Mouse (Mus musculus) layer of hippocampus, adult 8-10 months (tissue): Measurements from ENCODE around the gene Asic2. TPM values are rescaled to one million over a fixed set of nuclear protein-coding genes. Genes with fewer than 3 reads are reported as not detected.

Experiments
- DNase-seq, 2 experiments: peaks; one replicate each; pipeline ENCODE4 v3.0.0; 2022; ENCODE audit warnings: low spot score in 2 of 2
- total RNA-seq, 4 experiments: library from RNA; stranded (reverse); gene quantifications; 2 replicates each; pipeline ENCODE4 v1.2.4; 2022

Asic2 gene
- total RNA-seq, 4 experiments from 2014 or later, result 53.7 to 58.2 (median 54.8) TPM

GRCm38 (mm10) chr11:81474121-81474520, 494.1 kb downstream of the Asic2 start:
- DNase-seq, result no peak

DNA sequence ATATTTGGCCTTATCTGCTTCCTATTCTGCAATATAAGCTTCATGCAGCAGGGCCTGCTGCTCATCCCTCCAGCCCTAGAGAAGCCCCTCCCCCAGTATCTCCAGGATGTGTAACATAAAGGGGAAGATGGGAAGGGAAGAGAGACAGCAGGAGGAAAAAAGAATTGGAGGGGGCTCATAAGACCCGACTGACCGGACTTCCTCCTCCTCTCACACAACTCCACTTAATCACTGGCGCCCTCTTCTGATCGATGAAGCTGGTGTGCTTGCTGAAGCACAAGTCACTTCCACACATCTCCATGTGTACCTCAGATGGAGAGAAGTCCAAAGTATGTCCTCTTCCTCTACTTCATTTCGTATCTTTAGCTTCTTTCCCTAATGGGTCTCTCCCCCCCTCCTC, 506.1 kb downstream of the Asic2 start:
- DNase-seq, result peak in 1 of 2 experiments; percentile 44

DNA sequence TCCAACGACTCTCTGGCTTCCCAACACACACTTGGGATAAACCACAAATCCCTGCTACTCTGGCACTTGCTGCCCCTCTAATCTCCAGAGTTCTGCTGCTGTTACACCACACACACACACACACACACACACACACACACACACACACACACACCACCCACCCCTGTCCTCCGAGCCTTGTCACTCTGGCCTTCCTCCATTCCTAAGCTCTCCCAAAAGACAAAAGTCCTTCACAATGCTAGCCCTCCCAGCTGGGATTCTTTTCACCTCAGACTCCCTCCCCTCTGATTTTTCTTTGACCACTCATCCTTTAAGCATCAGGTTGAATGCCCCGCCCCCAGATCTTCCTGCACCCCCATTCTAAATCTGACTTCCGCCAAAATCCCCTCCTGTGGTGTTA, 506.5 kb downstream of the Asic2 start:
- no peak for DNase-seq

DNA sequence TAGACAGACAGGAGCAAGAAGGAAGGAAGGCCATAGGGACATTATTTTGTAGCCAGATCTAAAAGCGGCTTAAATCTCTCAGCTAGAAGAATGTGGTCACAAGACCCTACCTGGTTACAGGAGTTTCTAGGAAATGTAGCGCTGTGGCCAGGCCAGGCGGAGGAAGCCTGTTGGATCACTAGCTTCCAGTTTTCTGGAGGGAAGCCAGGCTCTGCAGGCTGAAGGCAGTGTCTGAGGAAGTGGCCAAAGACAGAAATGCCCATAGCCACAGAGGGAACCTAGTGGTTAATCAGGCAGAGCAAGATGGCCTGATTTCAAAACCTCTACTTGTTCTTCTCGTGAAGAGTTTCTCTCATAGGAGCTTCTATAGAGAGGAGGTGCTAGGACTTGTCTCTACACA, 513.3 kb downstream of the Asic2 start:
- DNase-seq, result no peak

- no peak for DNase-seq
Measured at GRCm38 (mm10) chr11:81454111-81454510, 514.1 kb downstream of the Asic2 start.

DNA sequence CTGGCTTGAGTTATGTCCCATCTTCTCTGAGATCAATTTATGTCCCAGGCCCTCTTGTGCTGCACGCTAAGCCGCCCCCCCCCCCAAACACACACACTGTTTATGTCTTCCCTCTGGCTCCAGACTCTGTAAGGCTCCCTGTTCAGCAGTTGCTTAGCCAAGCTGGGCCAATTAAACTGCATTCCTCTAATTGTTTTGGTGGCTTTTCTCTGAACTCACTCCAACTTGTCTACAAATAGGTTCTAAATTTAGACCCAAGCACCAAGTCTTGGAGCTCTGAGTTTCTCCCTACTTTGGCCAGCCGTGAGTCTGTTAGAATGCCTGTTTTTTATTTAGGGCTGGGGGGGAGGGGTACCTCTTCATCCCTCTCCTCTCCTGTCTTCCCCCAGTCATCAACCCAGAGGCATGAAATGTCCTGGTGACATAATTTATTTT, 519.0 kb downstream of the Asic2 start:
- no peak for DNase-seq

DNA sequence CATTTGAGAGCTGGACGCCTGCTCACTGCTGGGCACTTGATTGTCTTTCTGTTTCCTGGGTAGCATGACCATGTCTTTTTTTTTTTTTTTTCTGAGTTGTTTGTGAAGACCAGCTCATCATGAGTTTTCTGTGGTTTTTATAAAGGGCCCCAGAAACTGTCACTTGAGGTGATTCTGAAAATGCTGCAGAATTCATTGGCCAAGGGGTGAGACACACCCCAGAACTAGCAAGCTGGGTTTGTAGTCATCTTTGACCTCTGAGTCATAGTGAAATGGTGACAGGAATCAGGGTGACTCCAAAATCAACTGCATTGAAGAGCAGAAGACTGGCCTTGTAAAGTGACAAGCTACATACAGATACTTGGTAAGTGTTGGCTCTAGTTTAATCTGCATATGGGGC, 521.9 kb downstream of the Asic2 start:
- no peak for DNase-seq

- DNase-seq, result no peak
Measured at GRCm38 (mm10) chr11:81426857-81427256, 541.4 kb downstream of the Asic2 start.

- no peak for DNase-seq
Measured at GRCm38 (mm10) chr11:81419112-81419511, 549.1 kb downstream of the Asic2 start.

DNA sequence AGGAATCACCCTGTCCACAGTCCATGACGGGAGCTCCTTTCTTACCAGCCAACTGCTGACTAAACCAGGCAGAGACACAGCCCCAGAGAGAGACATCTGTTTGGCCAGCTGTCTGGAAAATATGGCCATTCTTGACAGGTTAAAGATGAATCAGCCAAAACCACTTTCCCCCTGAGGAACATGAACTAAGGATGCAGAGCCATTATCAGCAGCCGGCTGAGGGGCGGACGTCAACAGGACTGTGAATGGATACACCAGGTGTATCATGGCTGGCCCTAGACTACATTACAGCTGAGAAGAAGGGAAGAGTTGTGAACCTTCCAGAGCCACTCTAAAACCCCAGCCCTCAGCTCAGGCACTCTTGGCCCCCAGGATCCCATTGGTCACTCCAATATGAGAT, 550.2 kb downstream of the Asic2 start:
- DNase-seq, result no peak

- DNase-seq, result peak in 1 of 2 experiments; percentile 30
Measured at GRCm38 (mm10) chr11:81416319-81416718, 551.9 kb downstream of the Asic2 start.

DNA sequence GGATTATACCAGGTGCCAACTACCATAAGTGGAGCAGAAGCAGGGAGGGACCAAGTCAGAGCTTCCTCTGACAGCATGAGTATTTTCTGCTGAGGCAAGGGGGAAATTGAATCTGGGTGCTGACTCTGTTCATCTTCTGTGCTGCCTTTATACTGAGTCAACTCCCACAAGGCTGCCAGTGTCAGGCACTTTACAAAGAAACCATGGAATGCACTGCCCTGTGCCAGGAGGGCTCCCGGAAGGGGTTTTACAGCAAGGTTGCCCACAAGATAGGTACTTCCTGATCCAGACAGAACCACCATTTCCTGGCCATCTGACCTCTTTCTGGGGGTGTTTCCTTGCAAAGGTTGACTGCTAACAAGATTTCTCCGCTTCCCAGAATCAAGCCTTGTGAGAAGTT, 553.7 kb downstream of the Asic2 start:
- DNase-seq, result no peak

DNA sequence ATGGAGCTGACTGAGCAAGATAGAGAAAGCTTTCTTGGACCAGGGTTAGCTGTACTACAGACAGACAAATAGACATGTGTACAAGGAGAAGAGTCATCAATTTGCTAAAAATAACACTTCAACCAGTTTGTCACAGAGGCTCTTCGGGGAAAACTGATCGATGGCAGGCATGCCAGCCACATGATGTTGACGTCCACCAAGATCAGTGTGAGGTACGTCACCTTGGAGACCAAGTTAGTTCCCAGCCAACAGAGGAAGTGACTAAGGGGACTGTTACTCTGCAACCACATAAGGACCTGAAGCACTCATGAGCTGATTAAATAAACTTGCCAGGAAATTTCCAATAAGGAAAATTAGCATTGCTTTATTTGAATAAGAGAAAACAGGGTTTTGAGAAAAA, 557.0 kb downstream of the Asic2 start:
- no peak for DNase-seq

DNA sequence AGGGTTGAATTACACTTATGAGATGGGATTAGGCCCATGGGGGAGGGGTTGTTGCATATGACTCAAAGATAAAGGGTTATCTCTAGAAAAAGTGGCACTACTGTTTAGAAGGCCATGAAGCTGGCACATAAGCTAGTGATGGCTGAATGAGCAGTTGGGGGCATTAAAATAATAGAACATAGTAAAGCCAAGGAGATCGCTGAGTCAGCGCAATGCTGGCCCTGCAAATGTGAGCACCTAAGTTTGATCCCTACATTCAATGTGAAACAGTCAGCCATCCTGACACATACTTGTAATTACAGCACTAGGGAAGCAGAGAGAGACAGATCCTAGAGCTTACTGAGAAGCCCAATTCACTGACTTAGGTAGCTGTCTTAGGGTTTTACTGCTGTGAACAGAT, 562.3 kb downstream of the Asic2 start:
- DNase-seq, result no peak

GRCm38 (mm10) chr11:81402263-81402662, 566.0 kb downstream of the Asic2 start:
- DNase-seq, result no peak

- no peak for DNase-seq
Measured at GRCm38 (mm10) chr11:81392855-81393254, 575.4 kb downstream of the Asic2 start.

DNA sequence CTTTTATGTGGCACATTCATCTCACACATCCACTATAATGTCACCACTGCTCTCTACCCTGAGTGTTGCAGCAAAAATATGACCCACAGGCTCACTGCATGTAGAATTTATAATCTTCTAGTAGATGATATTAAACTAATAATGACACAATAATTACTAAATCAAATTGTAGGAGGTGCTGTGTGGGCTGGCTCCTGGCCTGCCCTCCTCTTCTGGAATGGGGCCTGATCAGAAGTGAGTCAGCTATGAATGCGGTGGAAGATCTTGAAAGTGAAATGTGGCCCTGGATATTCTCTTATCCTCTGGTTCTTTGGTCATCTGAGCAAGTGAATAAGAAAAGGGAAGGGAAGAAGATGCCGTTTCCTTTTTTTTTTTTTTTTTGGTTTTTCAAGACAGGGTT, 582.1 kb downstream of the Asic2 start:
- no peak for DNase-seq

- no peak for DNase-seq
Measured at GRCm38 (mm10) chr11:81385547-81385946, 582.7 kb downstream of the Asic2 start.

GRCm38 (mm10) chr11:81374841-81375240, 593.4 kb downstream of the Asic2 start:
- peak; percentile 31 to 63 for DNase-seq

DNA sequence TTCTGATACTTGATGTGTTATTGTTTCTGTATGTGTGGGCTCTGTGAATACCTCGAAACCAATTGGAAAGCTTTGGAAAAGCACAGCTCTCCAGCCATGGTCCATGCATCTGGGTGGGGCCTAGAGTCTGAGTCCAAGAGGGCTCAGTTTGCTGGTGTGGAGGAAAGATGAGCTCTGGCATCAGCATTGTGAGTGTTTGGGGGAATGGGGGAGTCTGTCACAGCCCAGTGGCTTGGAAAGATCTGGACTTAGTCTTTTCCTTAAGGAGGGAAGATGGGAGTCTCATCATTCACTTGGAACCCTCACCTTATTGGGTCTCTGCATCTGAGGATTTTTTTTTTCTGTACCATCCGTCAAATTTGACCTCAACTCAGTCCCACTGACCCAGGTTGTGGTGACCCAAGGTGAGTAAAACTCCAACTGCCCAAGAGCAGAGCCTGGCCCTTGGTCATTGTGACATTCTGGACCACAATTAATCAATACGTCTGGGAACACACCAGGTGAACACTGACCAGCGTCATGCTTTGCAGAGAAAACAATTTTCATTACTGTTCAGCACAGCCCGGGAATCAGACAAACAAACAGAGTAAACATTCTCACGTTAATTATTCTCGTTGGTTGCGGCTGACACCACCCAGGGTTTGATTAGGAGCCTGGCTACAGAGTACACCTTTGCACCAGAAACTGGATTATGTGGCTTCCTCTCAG, 594.1 kb downstream of the Asic2 start:
- no peak for DNase-seq

- DNase-seq, result no peak
Measured at GRCm38 (mm10) chr11:81371545-81371944, 596.7 kb downstream of the Asic2 start.

DNA sequence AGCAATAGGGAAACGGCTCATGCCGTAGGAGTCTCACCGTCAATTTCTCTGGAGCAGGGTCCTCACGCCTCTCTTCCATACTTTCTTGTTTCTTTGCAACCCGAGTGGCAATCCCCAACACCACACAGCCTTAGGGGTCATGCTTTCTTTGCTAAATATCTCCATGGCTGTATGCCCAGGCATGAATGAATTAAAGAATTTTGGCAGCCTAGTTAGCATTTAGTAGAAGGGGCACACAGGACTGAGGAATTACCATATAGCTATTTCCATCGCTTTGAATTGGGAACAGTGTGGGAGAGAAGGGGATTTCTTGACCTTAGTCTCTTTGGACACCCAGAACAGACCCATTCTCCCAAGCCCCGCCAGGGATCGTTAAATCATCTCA, 597.8 kb downstream of the Asic2 start:
- DNase-seq, result no peak

GRCm38 (mm10) chr11:81369497-81370425, 598.5 kb downstream of the Asic2 start:
- no peak for DNase-seq
